Mouse (Mus musculus): ENCODE results near the gene Nbr1. TPM values are rescaled to one million over a fixed set of nuclear protein-coding genes. Genes with fewer than 3 reads are reported as not detected.
"Not testable (repeated sequence)": the region's sequence is repeated elsewhere in the genome, so short reads cannot be mapped to it uniquely, and the experiment has no call there.

The Nbr1 gene
- polyA plus RNA-seq, 1 experiment: 66.6 TPM

GRCm38 (mm10) chr11:101589989-101590624, 38.2 kb downstream of the Nbr1 start:
- no peaks in the 10 kb centered on the region for H3K4me1 ChIP-seq (ENCODE audit: control insufficient read depth, insufficient read depth, insufficient read length)
- no peak for DNase-seq (ENCODE audit: low read depth in 1 of 2, low spot score in 2 of 2)
- WGBS: 68% methylated on average over 12 of the region's 12 CpGs
- H3K27me3 ChIP-seq (ENCODE audit: control insufficient read depth, insufficient read depth, low read length): no peaks in the 10 kb centered on the region
- no peak for TF ChIP-seq POLR2A (IDR thresholded peaks at IDR 0.05; ENCODE audit: low read depth, low read length)
- no peak for TF ChIP-seq CTCF (IDR thresholded peaks at IDR 0.05; ENCODE audit: extremely low read depth, insufficient read depth, insufficient read length, insufficient replicate concordance)
- H3K27ac ChIP-seq (ENCODE audit: insufficient read depth, low read length): no peak overlapping the region
- peaks cover 5% of the 10 kb centered on the region; the same call in 1 of the 2 replicates for H3K36me3 ChIP-seq (ENCODE audit: control insufficient read depth, insufficient read depth, low read length)
- H3K4me3 ChIP-seq (ENCODE audit: extremely low read depth, insufficient read depth, insufficient read length): no peak overlapping the region

GRCm38 (mm10) chr11:101599156-101599555, 47.2 kb downstream of the Nbr1 start, which contains the start of gene Gm11634:
Gene Gm11634 (minus strand): TSS chr11:101599256.
- Histone ChIP-seq H3K4me3 (ENCODE audit: extremely low read depth, insufficient read depth, insufficient read length) (no peak within 1 kb of the TSS), H3K27me3 (ENCODE audit: control insufficient read depth, insufficient read depth, low read length) (no peaks in the 10 kb centered on the region), H3K27ac (ENCODE audit: insufficient read depth, low read length) (no peak within 1 kb of the TSS), H3K4me1 (ENCODE audit: control insufficient read depth, insufficient read depth, insufficient read length) (no peaks in the 10 kb centered on the region), H3K36me3 (ENCODE audit: control insufficient read depth, insufficient read depth, low read length) (no peaks in the 10 kb centered on the region)
- TF ChIP-seq POLR2A (IDR thresholded peaks at IDR 0.05; ENCODE audit: low read depth, low read length) (no peak), CTCF (IDR thresholded peaks at IDR 0.05; ENCODE audit: extremely low read depth, insufficient read depth, insufficient read length, insufficient replicate concordance) (no peak)
- WGBS: 78% methylated on average over 6 of the region's 6 CpGs
- DNase-seq (ENCODE audit: low read depth in 1 of 2, low spot score in 2 of 2): no peak

GRCm38 (mm10) chr11:101602491-101602890, 50.5 kb downstream of the Nbr1 start:
- Histone ChIP-seq H3K4me3 (ENCODE audit: extremely low read depth, insufficient read depth, insufficient read length) (no peak overlapping the region), H3K4me1 (ENCODE audit: control insufficient read depth, insufficient read depth, insufficient read length) (no peaks in the 10 kb centered on the region), H3K27me3 (ENCODE audit: control insufficient read depth, insufficient read depth, low read length) (no peaks in the 10 kb centered on the region), H3K27ac (ENCODE audit: insufficient read depth, low read length) (no peak overlapping the region), H3K36me3 (ENCODE audit: control insufficient read depth, insufficient read depth, low read length) (no peaks in the 10 kb centered on the region)
- DNase-seq (ENCODE audit: low read depth in 1 of 2, low spot score in 2 of 2): peak in 1 of 2 experiments; percentile 25
- WGBS: 8% methylated on average over 3 of the region's 3 CpGs
- TF ChIP-seq CTCF (IDR thresholded peaks at IDR 0.05; ENCODE audit: extremely low read depth, insufficient read depth, insufficient read length, insufficient replicate concordance): no peak
- no peak for TF ChIP-seq POLR2A (IDR thresholded peaks at IDR 0.05; ENCODE audit: low read depth, low read length)

GRCm38 (mm10) chr11:101604116-101604515, 52.2 kb downstream of the Nbr1 start:
- TF ChIP-seq POLR2A (IDR thresholded peaks at IDR 0.05; ENCODE audit: low read depth, low read length) (no peak), CTCF (IDR thresholded peaks at IDR 0.05; ENCODE audit: extremely low read depth, insufficient read depth, insufficient read length, insufficient replicate concordance) (no peak)
- no peaks in the 10 kb centered on the region for H3K27me3 ChIP-seq (ENCODE audit: control insufficient read depth, insufficient read depth, low read length)
- no peak overlapping the region for H3K4me3 ChIP-seq (ENCODE audit: extremely low read depth, insufficient read depth, insufficient read length)
- H3K4me1 ChIP-seq (ENCODE audit: control insufficient read depth, insufficient read depth, insufficient read length): no peaks in the 10 kb centered on the region
- H3K27ac ChIP-seq (ENCODE audit: insufficient read depth, low read length): no peak overlapping the region
- H3K36me3 ChIP-seq (ENCODE audit: control insufficient read depth, insufficient read depth, low read length): no peaks in the 10 kb centered on the region
- no peak for DNase-seq (ENCODE audit: low read depth in 1 of 2, low spot score in 2 of 2)
- WGBS: 25% methylated on average over 3 of the region's 3 CpGs

- 1% methylated on average over 30 of the region's 30 CpGs for WGBS
- H3K27me3 ChIP-seq (ENCODE audit: control insufficient read depth, insufficient read depth, low read length); H3K36me3 ChIP-seq (ENCODE audit: control insufficient read depth, insufficient read depth, low read length); H3K4me1 ChIP-seq (ENCODE audit: control insufficient read depth, insufficient read depth, insufficient read length); H3K27ac ChIP-seq (ENCODE audit: insufficient read depth, low read length): not testable (repeated sequence)
- DNase-seq (ENCODE audit: low read depth in 1 of 2, low spot score in 2 of 2): peak; percentile 36 to 82
- peak overlapping the region; percentile 58 for H3K4me3 ChIP-seq (ENCODE audit: extremely low read depth, insufficient read depth, insufficient read length)
Measured at GRCm38 (mm10) chr11:101604531-101605453, 52.8 kb downstream of the Nbr1 start.

- H3K4me3 ChIP-seq (ENCODE audit: extremely low read depth, insufficient read depth, insufficient read length); DNase-seq (ENCODE audit: low read depth in 1 of 2, low spot score in 2 of 2); H3K27me3 ChIP-seq (ENCODE audit: control insufficient read depth, insufficient read depth, low read length); H3K36me3 ChIP-seq (ENCODE audit: control insufficient read depth, insufficient read depth, low read length); H3K4me1 ChIP-seq (ENCODE audit: control insufficient read depth, insufficient read depth, insufficient read length); H3K27ac ChIP-seq (ENCODE audit: insufficient read depth, low read length): not testable (repeated sequence)
- 92% methylated on average over 4 of the region's 4 CpGs for WGBS
Measured at GRCm38 (mm10) chr11:101607134-101607533, 55.2 kb downstream of the Nbr1 start.

GRCm38 (mm10) chr11:101610445-101610844, 58.5 kb downstream of the Nbr1 start:
- TF ChIP-seq POLR2A (IDR thresholded peaks at IDR 0.05; ENCODE audit: low read depth, low read length): no peak
- TF ChIP-seq CTCF (IDR thresholded peaks at IDR 0.05; ENCODE audit: extremely low read depth, insufficient read depth, insufficient read length, insufficient replicate concordance): no peak
- 22% methylated on average over 11 of the region's 11 CpGs for WGBS
- Histone ChIP-seq H3K27ac (ENCODE audit: insufficient read depth, low read length) (no peak overlapping the region), H3K4me3 (ENCODE audit: extremely low read depth, insufficient read depth, insufficient read length) (no peak overlapping the region), H3K27me3 (ENCODE audit: control insufficient read depth, insufficient read depth, low read length) (no peaks in the 10 kb centered on the region), H3K4me1 (ENCODE audit: control insufficient read depth, insufficient read depth, insufficient read length) (no peaks in the 10 kb centered on the region), H3K36me3 (ENCODE audit: control insufficient read depth, insufficient read depth, low read length) (no peaks in the 10 kb centered on the region)
- no peak for DNase-seq (ENCODE audit: low read depth in 1 of 2, low spot score in 2 of 2)

Data from spleen, adult 2 months (tissue).